Mouse (Mus musculus) naive thymus-derived CD4-positive, alpha-beta T cell, adult 5 months (primary cell): ENCODE data around the gene Bnip3. TPM values are rescaled to one million over a fixed set of nuclear protein-coding genes. Genes with fewer than 3 reads are reported as not detected.

Experiments used
- polyA plus RNA-seq: library from polyadenylated mRNA; unstranded; fragments of 100-300 nt; shearing (Covaris generic); gene quantifications from one replicate; pipeline ENCODE4 v1.2.1, GENCODE M21; 2017

Gene Bnip3
- polyA plus RNA-seq, result 7.9 TPM

DNA sequence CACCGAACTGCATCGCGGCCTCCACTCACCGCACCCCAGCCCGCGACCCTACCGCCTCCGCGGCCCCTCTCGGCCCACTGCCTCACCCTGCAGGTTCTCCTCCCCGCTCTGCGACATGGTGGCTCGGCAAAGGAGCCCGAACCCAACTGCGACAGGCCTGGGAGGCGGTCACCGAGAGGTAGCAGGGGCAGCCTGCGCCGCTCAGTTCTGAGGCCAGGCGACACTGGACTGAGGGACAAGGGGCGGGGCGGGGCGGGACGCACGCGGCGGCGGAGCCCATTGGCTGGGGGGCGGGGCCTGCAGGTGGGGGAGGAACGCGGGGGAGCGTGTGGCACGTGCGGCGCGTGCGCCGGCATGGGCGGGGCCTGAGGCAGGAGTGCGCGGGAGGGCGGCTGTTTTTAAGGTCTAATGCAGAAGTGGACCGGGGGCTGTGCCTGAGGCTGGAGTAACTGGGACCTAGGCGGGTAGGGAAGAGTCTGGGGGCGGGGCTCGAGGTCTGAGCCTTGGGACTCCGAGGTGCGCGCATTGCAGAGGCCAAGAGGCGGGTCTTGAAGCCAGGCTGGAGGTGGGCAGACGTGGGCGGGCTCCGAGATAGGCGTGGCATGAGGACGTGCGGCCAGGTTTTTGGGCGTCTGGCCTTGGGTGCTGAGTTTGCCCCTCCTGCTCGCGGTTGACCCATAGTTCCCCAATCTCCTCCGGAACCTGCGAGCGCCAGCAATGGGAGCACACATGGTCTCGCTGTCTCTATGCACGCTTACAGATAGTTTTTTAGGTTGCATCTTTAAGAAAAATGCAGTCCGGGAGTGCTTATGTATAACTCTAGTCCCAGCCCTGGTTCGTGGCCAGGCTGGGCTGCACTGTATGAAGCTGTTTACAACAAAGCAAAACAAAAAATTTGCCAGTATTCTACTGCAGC, at the start of gene Bnip3:
TSS of gene Bnip3 (minus strand) at position 243 of the 916 bp plus-strand sequence.

DNA sequence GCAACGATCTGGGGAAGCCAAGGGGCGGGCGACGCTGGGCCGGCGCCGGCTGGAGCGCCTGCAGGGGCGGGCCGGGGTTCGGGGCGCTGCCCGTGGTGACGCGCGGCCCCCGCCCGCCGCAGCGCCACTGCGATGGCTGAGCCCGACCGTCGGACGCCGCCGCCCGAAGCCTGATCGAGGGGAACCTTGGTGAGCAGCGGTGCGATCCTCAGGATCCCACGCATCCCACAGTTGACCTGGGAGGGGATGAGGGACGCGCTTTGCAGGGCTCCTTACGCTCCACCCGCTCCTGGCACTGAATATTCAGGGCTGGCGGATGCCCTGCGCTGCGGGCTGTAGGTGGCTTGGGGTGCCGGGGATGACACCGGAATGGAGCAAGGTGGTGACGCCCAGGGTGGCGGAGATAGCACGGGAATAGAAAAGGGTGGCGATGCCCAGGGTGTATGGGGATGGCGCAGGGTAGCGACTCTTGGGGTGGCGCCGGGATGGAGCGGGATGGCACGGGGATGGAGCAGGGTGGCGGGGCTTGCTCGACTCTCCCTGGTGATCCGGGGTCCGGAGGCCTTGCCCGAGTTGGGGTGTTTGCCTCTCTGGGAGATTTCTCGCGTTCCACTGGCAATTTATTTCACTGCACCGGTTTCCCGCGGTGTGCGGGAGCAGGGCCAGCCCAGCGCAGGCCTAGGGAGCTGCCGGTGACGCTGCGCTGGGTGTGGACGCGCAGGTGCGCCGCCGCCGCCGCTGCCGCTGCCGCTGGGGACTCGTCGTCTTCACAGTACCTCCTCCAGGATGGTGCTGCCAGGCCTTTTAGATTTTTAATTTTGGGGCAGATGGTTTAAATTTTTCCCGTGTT, 31.5 kb upstream of the Bnip3 start, which contains the start of gene Jakmip3:
TSS of gene Jakmip3 (plus strand) at position 119 of the 850 bp plus-strand sequence.

DNA sequence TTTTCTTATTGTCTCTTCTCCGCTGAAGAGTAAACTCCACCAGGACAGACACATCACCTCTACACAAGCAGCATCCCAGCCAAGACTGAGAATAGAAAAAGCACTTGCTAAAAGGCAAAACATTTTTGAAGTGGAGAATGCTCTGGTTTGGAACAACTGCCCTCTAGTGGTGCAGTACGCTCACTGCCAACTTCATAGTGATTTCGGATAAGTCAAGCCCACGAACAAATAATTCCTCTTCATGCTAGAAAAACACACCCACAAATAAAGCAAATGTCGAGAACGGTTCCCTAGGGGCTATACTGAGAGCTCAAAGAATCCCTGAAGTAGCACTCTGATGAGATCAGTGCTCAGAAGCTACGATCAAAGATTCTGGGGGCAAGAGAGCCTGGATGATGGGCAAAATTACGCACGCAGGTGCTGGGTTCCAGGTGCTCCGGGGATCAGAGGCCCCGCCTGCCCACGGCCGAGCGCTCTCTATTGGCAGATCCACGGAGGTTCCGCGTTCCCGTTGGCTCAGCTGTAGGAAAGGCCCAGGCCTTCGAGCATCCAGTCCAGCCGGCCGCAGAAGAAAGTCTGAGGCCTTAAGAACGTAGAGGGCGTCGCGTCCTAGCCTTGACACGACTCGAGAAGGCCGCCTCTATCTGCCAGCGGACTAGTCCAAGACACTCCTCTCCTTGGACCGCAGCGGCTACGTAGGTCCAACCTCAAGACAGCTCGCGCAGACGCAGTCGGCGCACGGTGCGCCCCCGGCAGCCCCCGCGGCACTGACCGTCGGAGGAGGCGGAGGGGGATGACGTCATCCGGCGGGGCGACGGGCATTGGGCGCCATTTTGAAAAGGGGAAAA, 63.6 kb downstream of the Bnip3 start, which contains the start of the genes Ppp2r2d and Mapk1ip1:
TSS of gene Ppp2r2d (plus strand) at position 536 of the 848 bp plus-strand sequence.
TSS of gene Mapk1ip1 (minus strand) at position 730 of the 848 bp plus-strand sequence.

Other genes starting within 250 kb of the Bnip3 start
- gene Ppp2r2d, start 63.4 kb downstream of the Bnip3 start, polyA plus RNA-seq, result 90.1 TPM
- gene Mapk1ip1, start 63.2 kb downstream of the Bnip3 start, polyA plus RNA-seq, result 24.7 TPM
- gene Jakmip3, start 31.2 kb upstream of the Bnip3 start, polyA plus RNA-seq, result not detected
- 0.14 TPM for gene Dpysl4, start 176.5 kb upstream of the Bnip3 start, polyA plus RNA-seq